Mouse (Mus musculus): ENCODE results near the gene Glt28d2. TPM values are rescaled to one million over a fixed set of nuclear protein-coding genes. Genes with fewer than 3 reads are reported as not detected.

Gene Glt28d2
- polyA plus RNA-seq, 1 experiment from 2014 or later: 2.2 TPM

DNA sequence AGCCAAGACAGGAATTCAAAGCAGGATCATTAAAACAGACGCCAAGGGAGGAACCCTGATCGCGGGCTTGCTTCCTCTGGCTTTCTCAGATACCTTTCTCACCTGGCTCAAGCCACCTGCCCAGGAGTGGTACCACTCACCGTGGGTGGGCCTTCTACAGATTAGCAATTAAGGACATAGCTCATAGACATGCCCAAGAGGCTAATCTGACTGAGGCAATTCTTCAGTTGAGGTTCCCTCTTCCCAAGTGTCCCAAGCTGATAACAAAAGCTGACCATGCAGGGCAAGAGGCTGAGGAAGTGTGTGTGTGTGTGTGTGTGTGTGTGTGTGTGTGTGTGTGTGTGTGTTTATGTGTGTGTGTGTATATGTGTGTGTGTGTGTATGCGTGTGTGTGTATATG lies 31.4 kb downstream of the Glt28d2 start:
- H3K27me3 ChIP-seq (ENCODE audit: control insufficient read depth, insufficient read depth, low read length): no peaks in the 10 kb centered on the region
- H3K9ac ChIP-seq (ENCODE audit: low read length): no peak overlapping the region
- H3K9me3 ChIP-seq (ENCODE audit: control insufficient read depth, low read length): no peaks in the 10 kb centered on the region
- no peak overlapping the region for H3K27ac ChIP-seq (replicated peaks in 1 of 2; ENCODE audit: control insufficient read depth in 1 of 2, insufficient read depth in 1 of 2, low read depth in 2 of 2, low read length in 2 of 2)
- peaks cover 12 to 14% of the 10 kb centered on the region in 2 experiments for H3K4me1 ChIP-seq (ENCODE audit: control insufficient read depth in 2 of 2, insufficient read depth in 2 of 2, low read length in 2 of 2)
- no peaks in the 10 kb centered on the region for H3K36me3 ChIP-seq (ENCODE audit: control insufficient read depth, insufficient read depth, low read length)
- H3K4me3 ChIP-seq (ENCODE audit: control insufficient read depth in 1 of 2, insufficient read depth in 1 of 2, low read depth in 1 of 2, low read length in 2 of 2): no peak overlapping the region
- no peak for ATAC-seq (ENCODE audit: insufficient number of reproducible peaks, insufficient read depth, low FRiP score, low read depth)
- no peak overlapping the region for H3K4me2 ChIP-seq (ENCODE audit: low read length)
- WGBS: 83% methylated on average over 5 of the region's 5 CpGs

DNA sequence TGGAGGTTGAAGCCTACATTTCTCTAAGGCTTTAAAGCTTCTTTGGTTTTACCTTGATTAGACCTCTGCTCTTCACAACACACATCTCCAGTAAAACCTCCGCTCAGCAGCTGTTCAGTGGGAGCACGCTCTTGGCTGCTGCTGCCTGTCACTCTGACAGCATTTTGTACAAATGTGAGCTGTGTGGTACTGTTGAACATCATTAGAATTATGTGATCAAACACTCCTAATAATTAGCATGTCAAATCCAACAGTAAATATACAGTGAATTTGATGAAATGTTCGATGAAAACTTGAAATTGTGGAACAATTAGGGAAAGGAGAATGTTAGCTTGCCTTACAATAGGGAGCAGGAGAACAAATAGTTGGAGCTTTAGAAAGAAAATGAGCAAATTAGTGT lies 32.3 kb downstream of the Glt28d2 start:
- no peaks in the 10 kb centered on the region for H3K9me3 ChIP-seq (ENCODE audit: control insufficient read depth, low read length)
- H3K4me2 ChIP-seq (ENCODE audit: low read length): no peak overlapping the region
- no peak overlapping the region for H3K27ac ChIP-seq (replicated peaks in 1 of 2; ENCODE audit: control insufficient read depth in 1 of 2, insufficient read depth in 1 of 2, low read depth in 2 of 2, low read length in 2 of 2)
- H3K4me1 ChIP-seq (ENCODE audit: control insufficient read depth in 2 of 2, insufficient read depth in 2 of 2, low read length in 2 of 2): peaks cover 12 to 14% of the 10 kb centered on the region in 2 experiments
- no peaks in the 10 kb centered on the region for H3K36me3 ChIP-seq (ENCODE audit: control insufficient read depth, insufficient read depth, low read length)
- ATAC-seq (ENCODE audit: insufficient number of reproducible peaks, insufficient read depth, low FRiP score, low read depth): no peak
- no peak overlapping the region for H3K4me3 ChIP-seq (ENCODE audit: control insufficient read depth in 1 of 2, insufficient read depth in 1 of 2, low read depth in 1 of 2, low read length in 2 of 2)
- H3K27me3 ChIP-seq (ENCODE audit: control insufficient read depth, insufficient read depth, low read length): no peaks in the 10 kb centered on the region
- WGBS: 94% methylated on average over 3 of the region's 3 CpGs
- H3K9ac ChIP-seq (ENCODE audit: low read length): no peak overlapping the region

DNA sequence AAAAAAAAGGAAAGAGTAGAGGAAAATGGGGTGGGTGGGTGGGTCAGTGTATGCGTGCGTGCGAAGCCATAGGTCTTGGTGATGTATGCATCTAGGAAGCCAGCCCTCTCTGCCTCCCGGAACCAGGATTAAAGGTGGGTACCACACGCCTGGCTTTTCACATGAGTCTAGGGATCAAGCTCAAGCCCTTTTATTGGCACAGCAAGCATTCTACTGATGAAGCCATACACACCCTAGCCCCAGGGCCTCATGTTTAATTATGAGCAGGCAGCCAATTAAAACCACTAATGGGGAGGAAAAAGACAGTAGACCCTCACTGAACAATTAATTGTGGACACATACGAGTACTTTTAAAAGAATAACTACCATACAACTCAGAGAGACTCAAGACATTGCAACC lies 33.2 kb downstream of the Glt28d2 start:
- 89% methylated on average over 6 of the region's 6 CpGs for WGBS
- H3K4me3 ChIP-seq (ENCODE audit: control insufficient read depth in 1 of 2, insufficient read depth in 1 of 2, low read depth in 1 of 2, low read length in 2 of 2): no peak overlapping the region
- no peaks in the 10 kb centered on the region for H3K27me3 ChIP-seq (ENCODE audit: control insufficient read depth, insufficient read depth, low read length)
- H3K36me3 ChIP-seq (ENCODE audit: control insufficient read depth, insufficient read depth, low read length): no peaks in the 10 kb centered on the region
- H3K9ac ChIP-seq (ENCODE audit: low read length): no peak overlapping the region
- H3K4me2 ChIP-seq (ENCODE audit: low read length): no peak overlapping the region
- H3K4me1 ChIP-seq (ENCODE audit: control insufficient read depth in 2 of 2, insufficient read depth in 2 of 2, low read length in 2 of 2): peaks cover 8 to 14% of the 10 kb centered on the region in 2 experiments
- no peak for ATAC-seq (ENCODE audit: insufficient number of reproducible peaks, insufficient read depth, low FRiP score, low read depth)
- H3K9me3 ChIP-seq (ENCODE audit: control insufficient read depth, low read length): no peaks in the 10 kb centered on the region
- H3K27ac ChIP-seq (replicated peaks in 1 of 2; ENCODE audit: control insufficient read depth in 1 of 2, insufficient read depth in 1 of 2, low read depth in 2 of 2, low read length in 2 of 2): no peak overlapping the region

DNA sequence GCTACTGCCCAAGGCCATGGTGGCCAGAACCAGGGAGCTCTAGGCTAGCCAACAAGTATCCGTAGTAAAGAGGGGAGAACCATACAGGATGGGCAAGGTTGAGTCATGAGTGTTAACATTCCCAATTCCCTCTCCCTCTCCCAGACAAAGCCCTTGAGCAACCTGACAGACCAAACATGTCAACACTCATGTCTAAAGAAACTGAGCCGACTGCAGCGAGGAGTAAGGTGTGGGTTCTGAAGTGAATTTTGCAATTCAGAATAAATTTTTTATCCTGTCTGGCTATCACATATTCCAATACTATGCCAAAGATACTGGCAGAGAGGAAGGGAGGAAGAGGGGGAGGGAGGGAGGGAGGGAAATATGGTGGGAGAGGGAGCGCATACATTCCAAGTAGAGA lies 33.6 kb downstream of the Glt28d2 start:
- 50% methylated on average over 4 of the region's 4 CpGs for WGBS
- no peak overlapping the region for H3K4me3 ChIP-seq (ENCODE audit: control insufficient read depth in 1 of 2, insufficient read depth in 1 of 2, low read depth in 1 of 2, low read length in 2 of 2)

DNA sequence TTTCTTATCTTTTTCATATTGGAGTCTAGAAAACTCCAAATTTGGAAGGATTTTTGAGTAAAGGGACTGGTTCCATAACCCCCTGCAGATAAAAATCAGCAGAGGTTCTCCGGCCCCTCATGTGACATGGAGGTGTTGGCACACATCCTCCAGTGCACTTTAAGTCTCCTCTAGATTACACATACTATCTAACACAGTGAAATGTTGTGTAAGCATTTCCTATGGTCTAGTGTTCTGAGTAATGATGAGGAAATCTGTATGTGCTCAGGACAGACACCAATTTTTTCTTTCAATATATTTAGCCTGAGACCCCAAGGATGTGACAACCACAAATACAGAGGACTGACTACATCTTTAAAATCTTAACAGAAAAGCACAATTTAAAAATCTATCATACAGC lies 37.2 kb downstream of the Glt28d2 start:
- Histone ChIP-seq H3K9ac (ENCODE audit: low read length) (no peak overlapping the region), H3K4me1 (ENCODE audit: control insufficient read depth in 2 of 2, insufficient read depth in 2 of 2, low read length in 2 of 2) (no peaks in the 10 kb centered on the region), H3K27me3 (ENCODE audit: control insufficient read depth, insufficient read depth, low read length) (no peaks in the 10 kb centered on the region), H3K4me2 (ENCODE audit: low read length) (no peak overlapping the region), H3K4me3 (ENCODE audit: control insufficient read depth in 1 of 2, insufficient read depth in 1 of 2, low read depth in 1 of 2, low read length in 2 of 2) (no peak overlapping the region), H3K36me3 (ENCODE audit: control insufficient read depth, insufficient read depth, low read length) (no peaks in the 10 kb centered on the region), H3K27ac (replicated peaks in 1 of 2; ENCODE audit: control insufficient read depth in 1 of 2, insufficient read depth in 1 of 2, low read depth in 2 of 2, low read length in 2 of 2) (no peak overlapping the region), H3K9me3 (ENCODE audit: control insufficient read depth, low read length) (no peaks in the 10 kb centered on the region)
- no peak for ATAC-seq (ENCODE audit: insufficient number of reproducible peaks, insufficient read depth, low FRiP score, low read depth)
- WGBS: 50% methylated on average over 1 of the region's 1 CpGs

More for the DNA sequence above, 33.6 kb downstream of the Glt28d2 start:
- Histone ChIP-seq H3K27ac (replicated peaks in 1 of 2; ENCODE audit: control insufficient read depth in 1 of 2, insufficient read depth in 1 of 2, low read depth in 2 of 2, low read length in 2 of 2) (no peak overlapping the region), H3K9me3 (ENCODE audit: control insufficient read depth, low read length) (no peaks in the 10 kb centered on the region), H3K9ac (ENCODE audit: low read length) (no peak overlapping the region), H3K4me2 (ENCODE audit: low read length) (no peak overlapping the region), H3K4me1 (ENCODE audit: control insufficient read depth in 2 of 2, insufficient read depth in 2 of 2, low read length in 2 of 2) (peaks cover 6 to 12% of the 10 kb centered on the region in 2 experiments), H3K27me3 (ENCODE audit: control insufficient read depth, insufficient read depth, low read length) (no peaks in the 10 kb centered on the region), H3K36me3 (ENCODE audit: control insufficient read depth, insufficient read depth, low read length) (no peaks in the 10 kb centered on the region)
- ATAC-seq (ENCODE audit: insufficient number of reproducible peaks, insufficient read depth, low FRiP score, low read depth): no peak

DNA sequence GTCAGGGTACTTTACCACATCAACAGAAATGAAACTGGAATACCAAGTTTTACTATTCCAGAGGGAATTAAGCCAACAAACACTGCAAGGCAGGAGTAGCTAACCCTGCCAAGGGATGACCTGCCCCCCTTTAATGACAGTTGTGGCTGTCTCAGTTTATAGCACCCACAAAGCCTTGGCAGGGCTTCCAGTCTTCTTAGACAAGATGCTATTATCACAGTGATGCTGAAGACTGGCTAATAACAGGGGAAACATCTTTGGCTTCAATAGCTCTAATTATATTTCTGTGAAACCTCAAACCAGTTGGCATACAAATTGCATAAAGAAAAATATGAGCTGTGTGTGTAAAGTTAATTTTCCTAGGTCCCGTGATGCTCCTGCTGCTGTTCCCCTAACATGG lies 41.0 kb downstream of the Glt28d2 start:
- Histone ChIP-seq H3K4me3 (ENCODE audit: control insufficient read depth in 1 of 2, insufficient read depth in 1 of 2, low read depth in 1 of 2, low read length in 2 of 2) (no peak overlapping the region), H3K27ac (replicated peaks in 1 of 2; ENCODE audit: control insufficient read depth in 1 of 2, insufficient read depth in 1 of 2, low read depth in 2 of 2, low read length in 2 of 2) (no peak overlapping the region), H3K9ac (ENCODE audit: low read length) (no peak overlapping the region), H3K36me3 (ENCODE audit: control insufficient read depth, insufficient read depth, low read length) (no peaks in the 10 kb centered on the region), H3K4me1 (ENCODE audit: control insufficient read depth in 2 of 2, insufficient read depth in 2 of 2, low read length in 2 of 2) (peaks cover 9 to 15% of the 10 kb centered on the region in 2 experiments), H3K4me2 (ENCODE audit: low read length) (no peak overlapping the region), H3K9me3 (ENCODE audit: control insufficient read depth, low read length) (no peaks in the 10 kb centered on the region), H3K27me3 (ENCODE audit: control insufficient read depth, insufficient read depth, low read length) (no peaks in the 10 kb centered on the region)
- 83% methylated on average over 1 of the region's 1 CpGs for WGBS
- no peak for ATAC-seq (ENCODE audit: insufficient number of reproducible peaks, insufficient read depth, low FRiP score, low read depth)

DNA sequence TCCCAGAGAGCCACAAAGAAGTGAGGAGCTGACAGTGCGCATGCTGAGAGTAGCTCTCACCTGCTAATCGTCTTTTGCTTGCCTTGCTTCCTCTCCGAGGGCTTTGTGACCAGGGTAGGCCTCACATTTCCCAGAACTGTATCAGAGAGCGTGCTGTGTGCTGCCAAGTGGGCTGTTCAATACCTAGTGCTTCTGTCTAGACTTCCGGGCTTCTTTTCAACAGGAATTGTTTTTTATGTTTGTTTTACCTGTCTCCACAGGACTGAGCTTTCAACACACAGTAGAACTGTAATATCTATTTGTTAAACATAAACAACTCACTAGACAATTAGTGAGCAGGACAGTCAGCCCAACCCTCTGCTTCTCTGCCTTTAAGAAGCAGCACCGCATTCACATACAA lies 42.0 kb downstream of the Glt28d2 start:
- H3K27ac ChIP-seq (replicated peaks in 1 of 2; ENCODE audit: control insufficient read depth in 1 of 2, insufficient read depth in 1 of 2, low read depth in 2 of 2, low read length in 2 of 2): no peak overlapping the region
- 70% methylated on average over 6 of the region's 6 CpGs for WGBS

DNA sequence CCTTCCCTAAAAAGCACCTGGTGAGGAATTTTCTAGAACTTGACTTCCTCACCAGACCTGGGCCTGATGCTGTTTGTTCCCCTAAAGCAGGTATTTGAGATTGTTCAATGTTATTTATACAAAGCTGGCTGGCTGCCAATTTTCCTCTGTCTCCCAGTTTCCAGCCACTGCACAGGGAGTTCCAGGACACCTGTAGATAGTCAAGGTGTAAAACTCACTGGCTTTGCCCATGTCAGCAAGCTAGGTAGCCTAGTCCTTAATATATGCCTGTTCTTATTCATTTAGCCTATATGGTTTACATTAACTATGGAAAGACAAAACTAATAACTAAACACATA lies 44.5 kb downstream of the Glt28d2 start:
- Histone ChIP-seq H3K36me3 (ENCODE audit: control insufficient read depth, insufficient read depth, low read length) (no peaks in the 10 kb centered on the region), H3K27ac (replicated peaks in 1 of 2; ENCODE audit: control insufficient read depth in 1 of 2, insufficient read depth in 1 of 2, low read depth in 2 of 2, low read length in 2 of 2) (peak overlapping the region; percentile 79 to 87)

More for the DNA sequence above, 42.0 kb downstream of the Glt28d2 start:
- H3K9me3 ChIP-seq (ENCODE audit: control insufficient read depth, low read length): no peaks in the 10 kb centered on the region
- peaks cover 9 to 15% of the 10 kb centered on the region in 2 experiments for H3K4me1 ChIP-seq (ENCODE audit: control insufficient read depth in 2 of 2, insufficient read depth in 2 of 2, low read length in 2 of 2)
- no peak for ATAC-seq (ENCODE audit: insufficient number of reproducible peaks, insufficient read depth, low FRiP score, low read depth)
- no peak overlapping the region for H3K4me2 ChIP-seq (ENCODE audit: low read length)
- no peaks in the 10 kb centered on the region for H3K27me3 ChIP-seq (ENCODE audit: control insufficient read depth, insufficient read depth, low read length)
- H3K9ac ChIP-seq (ENCODE audit: low read length): no peak overlapping the region
- H3K36me3 ChIP-seq (ENCODE audit: control insufficient read depth, insufficient read depth, low read length): no peaks in the 10 kb centered on the region
- no peak overlapping the region for H3K4me3 ChIP-seq (ENCODE audit: control insufficient read depth in 1 of 2, insufficient read depth in 1 of 2, low read depth in 1 of 2, low read length in 2 of 2)

More for the DNA sequence above, 44.5 kb downstream of the Glt28d2 start:
- Histone ChIP-seq H3K9ac (ENCODE audit: low read length) (peak overlapping the region; percentile 44; the same call in 1 of the 2 replicates), H3K4me3 (ENCODE audit: control insufficient read depth in 1 of 2, insufficient read depth in 1 of 2, low read depth in 1 of 2, low read length in 2 of 2) (no peak overlapping the region), H3K27me3 (ENCODE audit: control insufficient read depth, insufficient read depth, low read length) (no peaks in the 10 kb centered on the region), H3K4me2 (ENCODE audit: low read length) (peak overlapping the region; percentile 38; the same call in 1 of the 2 replicates), H3K4me1 (ENCODE audit: control insufficient read depth in 2 of 2, insufficient read depth in 2 of 2, low read length in 2 of 2) (peaks cover 9 to 15% of the 10 kb centered on the region in 2 experiments), H3K9me3 (ENCODE audit: control insufficient read depth, low read length) (no peaks in the 10 kb centered on the region)
- ATAC-seq (ENCODE audit: insufficient number of reproducible peaks, insufficient read depth, low FRiP score, low read depth): no peak

All from heart, embryonic 14.5 days (tissue).